Mouse (Mus musculus): ENCODE measurements at regions not wholly inside any gene's neighbourhood (a gene's known extent, or its start where the extent isn't known, plus 50 kb on each side); places are given as distances from the start of the nearest gene placed in this dataset.
A peak's percentile ranks its signal among the peaks of the same experiment; 100 is the strongest.

DNA sequence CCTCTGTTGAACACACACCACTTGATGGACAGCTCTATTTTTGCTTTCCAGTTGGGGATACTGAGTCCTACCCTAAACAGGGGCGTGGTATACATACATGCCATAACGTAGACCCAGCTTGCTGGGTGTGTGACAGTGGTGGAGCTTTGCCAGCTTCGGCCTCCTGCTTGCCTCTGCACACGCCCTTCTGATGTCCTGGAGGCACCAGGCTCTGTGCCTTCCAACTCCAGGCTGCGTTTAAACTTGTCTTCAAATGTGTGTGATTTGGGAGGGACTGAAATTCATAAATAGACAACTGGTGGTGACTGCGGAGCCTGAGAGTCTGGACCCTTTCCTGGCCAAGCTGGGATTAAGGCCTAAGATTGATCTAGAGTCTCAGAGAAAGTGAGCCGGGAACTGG lies 56.9 kb upstream of the Slc38a2 start:
- TF ChIP-seq CTCF (IDR thresholded peaks at IDR 0.05 in 2 of 3, conservative IDR thresholded peaks at IDR 0.05 in 1 of 3; ENCODE audit: control insufficient read depth in 1 of 3, insufficient read depth in 1 of 3, low read depth in 2 of 3, low read length in 3 of 3, poor library complexity in 1 of 3, severe bottlenecking in 1 of 3) (0 out of 6 replicates have a peak, but pooled peaks of 1 of the 3 experiments have one; percentile 0), ELF1 (IDR thresholded peaks at IDR 0.05; ENCODE audit: low read depth, low read length) (no peak), GATA1 (IDR thresholded peaks at IDR 0.05; ENCODE audit: low read depth, low read length) (no peak), SMC3 (IDR thresholded peaks at IDR 0.05; ENCODE audit: low read depth, low read length) (no peak), JUND (IDR thresholded peaks at IDR 0.05; ENCODE audit: low read depth, low read length) (no peak), BHLHE40 (IDR thresholded peaks at IDR 0.05; ENCODE audit: borderline replicate concordance, low read depth, low read length) (no peak), POLR2A (IDR thresholded peaks at IDR 0.05; ENCODE audit: control insufficient read depth in 1 of 2, insufficient read depth in 1 of 2, low read depth in 1 of 2, low read length in 2 of 2, poor library complexity in 1 of 2) (no peak), POLR2AphosphoS2 (IDR thresholded peaks at IDR 0.05; ENCODE audit: low read length) (no peak), MYC (IDR thresholded peaks at IDR 0.05; ENCODE audit: low read depth, low read length) (no peak), EP300 (IDR thresholded peaks at IDR 0.05; ENCODE audit: low read depth in 1 of 2, low read length in 2 of 2) (no peak), TAL1 (IDR thresholded peaks at IDR 0.05; ENCODE audit: low read length) (no peak)

All from MEL (cell line).